Mouse (Mus musculus): ENCODE results near the gene Tspyl2.

- TF ChIP-seq POLR2A (IDR thresholded peaks at IDR 0.05; ENCODE audit: low read depth, low read length) (no peak), CTCF (IDR thresholded peaks at IDR 0.05; ENCODE audit: extremely low read depth, insufficient read depth, insufficient read length, insufficient replicate concordance) (no peak)
These were observed 5.5 kb downstream of the Tspyl2 start for GRCm38 (mm10) chrX:152336546-152337332.
